Mouse (Mus musculus) liver, embryonic 13.5 days (tissue): Measurements from ENCODE around the gene Tmem50b. TPM values are rescaled to one million over a fixed set of nuclear protein-coding genes. Genes with fewer than 3 reads are reported as not detected.

Source experiments
- ATAC-seq: fragments of 200-750 bp; cut with Nextera tagmentation; 2 replicates; pipeline ENCODE4 v1.8.0; 2017; ENCODE audit warnings: low read depth, mild to moderate bottlenecking, moderate number of reproducible peaks, moderate library complexity
- DNase-seq: peaks from one replicate; pipeline ENCODE4 v3.0.0; 2022
- H3K27ac ChIP-seq: fragments of 300-500 bp; sonication (generic); 2 replicates; pipeline ENCODE4 v1.5.1; 2015; ENCODE audit warnings: moderate library complexity, mild to moderate bottlenecking, inconsistent platforms
- H3K27me3 ChIP-seq: fragments of 300-500 bp; sonication (generic); 2 replicates; pipeline ENCODE4 v1.6.1; 2015; ENCODE audit warnings: mild to moderate bottlenecking, inconsistent platforms
- H3K36me3 ChIP-seq: fragments of 300-500 bp; sonication (generic); 2 replicates; pipeline ENCODE4 v1.6.1; 2015; ENCODE audit warnings: mild to moderate bottlenecking, inconsistent platforms
- H3K4me1 ChIP-seq: fragments of 300-500 bp; sonication (generic); replicated peaks from 2 replicates; pipeline ENCODE4 v1.6.1; 2015; ENCODE audit warnings: inconsistent platforms
- H3K4me2 ChIP-seq: fragments of 300-500 bp; sonication (generic); 2 replicates; pipeline ENCODE4 v1.6.1; 2015; ENCODE audit warnings: inconsistent platforms, mild to moderate bottlenecking, moderate library complexity
- H3K4me3 ChIP-seq: fragments of 300-500 bp; sonication (generic); replicated peaks from 2 replicates; pipeline ENCODE4 v1.5.1; 2015; ENCODE audit warnings: mild to moderate bottlenecking, inconsistent platforms
- H3K9ac ChIP-seq: fragments of 300-500 bp; sonication (generic); 2 replicates; pipeline ENCODE4 v1.6.1; 2015; ENCODE audit warnings: mild to moderate bottlenecking, inconsistent platforms
- H3K9me3 ChIP-seq: fragments of 300-500 bp; sonication (generic); replicated peaks from 2 replicates; pipeline ENCODE4 v1.6.1; 2016; ENCODE audit warnings: inconsistent platforms
- WGBS: fragments of 180-500 bp; shearing (Covaris S2); methylation state at CpG from one replicate; pipeline ENCODE4 v1.1.7; 2015; ENCODE audit not compliant: insufficient replicate concordance; 5-methylcytosine and 5-hydroxymethylcytosine counted together
- polyA plus RNA-seq: library from polyadenylated mRNA; unstranded; fragments of >200 nt; fragmentation: Nextera tagmentation; extraction: Ambion mirVana; gene quantifications from 2 replicates; pipeline ENCODE4 v1.2.1, GENCODE M21; 2015

Tmem50b gene
- polyA plus RNA-seq, 1 experiment from 2014 or later = 5.6 TPM

- H3K27me3 ChIP-seq = no peaks in the 10 kb centered on the region
- 64% methylated on average over 4 of the region's 4 CpGs for WGBS
- H3K36me3 ChIP-seq = peaks cover 32% of the 10 kb centered on the region
- H3K4me1 ChIP-seq = peaks cover 20% of the 10 kb centered on the region
- H3K27ac ChIP-seq = peak overlapping the region; percentile 58
- H3K4me2 ChIP-seq = no peak overlapping the region
- DNase-seq (peak; percentile 31), ATAC-seq (peak; percentile 79)
- H3K9me3 ChIP-seq = no peaks in the 10 kb centered on the region
- H3K4me3 ChIP-seq = no peak overlapping the region
- H3K9ac ChIP-seq = 0 out of 2 replicates have a peak overlapping the region, but pooled peaks have one; percentile 26
Measured at GRCm38 (mm10) chr16:91564580-91565291, 32.9 kb downstream of the Tmem50b start.

- Histone ChIP-seq H3K36me3 (peaks cover 52% of the 10 kb centered on the region), H3K4me2 (no peak overlapping the region), H3K27me3 (no peaks in the 10 kb centered on the region), H3K4me1 (peaks cover 23% of the 10 kb centered on the region), H3K27ac (peak overlapping the region; percentile 34; the same call in 1 of the 2 replicates), H3K9me3 (no peaks in the 10 kb centered on the region), H3K4me3 (no peak overlapping the region), H3K9ac (no peak overlapping the region)
- DNase-seq = no peak
- WGBS = 86% methylated on average over 38 of the region's 38 CpGs
- peak; percentile 44; the same call in 1 of the 2 replicates for ATAC-seq
Measured at GRCm38 (mm10) chr16:91561541-91562457, 35.8 kb downstream of the Tmem50b start.

GRCm38 (mm10) chr16:91561099-91561498 lies 36.5 kb downstream of the Tmem50b start:
- H3K27ac ChIP-seq = peak overlapping the region; percentile 34; the same call in 1 of the 2 replicates
- no peak overlapping the region for H3K4me2 ChIP-seq
- no peak overlapping the region for H3K9ac ChIP-seq
- peaks cover 52% of the 10 kb centered on the region for H3K36me3 ChIP-seq
- H3K27me3 ChIP-seq = no peaks in the 10 kb centered on the region
- DNase-seq (no peak), ATAC-seq (no peak)
- H3K4me1 ChIP-seq = peaks cover 24% of the 10 kb centered on the region
- H3K4me3 ChIP-seq = no peak overlapping the region
- 62% methylated on average over 9 of the region's 9 CpGs for WGBS
- H3K9me3 ChIP-seq = no peaks in the 10 kb centered on the region

- Histone ChIP-seq H3K36me3 (peaks cover 46% of the 10 kb centered on the region), H3K4me3 (no peak overlapping the region), H3K4me1 (peaks cover 37% of the 10 kb centered on the region), H3K27ac (no peak overlapping the region), H3K4me2 (no peak overlapping the region), H3K9ac (no peak overlapping the region), H3K27me3 (no peaks in the 10 kb centered on the region), H3K9me3 (no peaks in the 10 kb centered on the region)
- no peak for ATAC-seq
- no peak for DNase-seq
- WGBS = 89% methylated on average over 15 of the region's 15 CpGs
Measured at GRCm38 (mm10) chr16:91557693-91558092, 39.9 kb downstream of the Tmem50b start.

- 92% methylated on average over 7 of the region's 7 CpGs for WGBS
- no peaks in the 10 kb centered on the region for H3K27me3 ChIP-seq
- H3K9ac ChIP-seq = no peak overlapping the region
- H3K27ac ChIP-seq = no peak overlapping the region
- ATAC-seq = no peak
- H3K4me2 ChIP-seq = no peak overlapping the region
- no peaks in the 10 kb centered on the region for H3K9me3 ChIP-seq
- H3K36me3 ChIP-seq = peaks cover 41% of the 10 kb centered on the region
- peaks cover 42% of the 10 kb centered on the region for H3K4me1 ChIP-seq
- DNase-seq = no peak
- no peak overlapping the region for H3K4me3 ChIP-seq
Measured at GRCm38 (mm10) chr16:91557214-91557613, 40.4 kb downstream of the Tmem50b start.

- Histone ChIP-seq H3K4me3 (no peak overlapping the region), H3K9me3 (no peaks in the 10 kb centered on the region), H3K9ac (no peak overlapping the region), H3K27ac (no peak overlapping the region), H3K4me1 (peaks cover 47% of the 10 kb centered on the region), H3K4me2 (no peak overlapping the region), H3K27me3 (no peaks in the 10 kb centered on the region), H3K36me3 (peaks cover 36% of the 10 kb centered on the region)
- ATAC-seq (no peak), DNase-seq (no peak)
- WGBS = 82% methylated on average over 15 of the region's 15 CpGs
Measured at GRCm38 (mm10) chr16:91556659-91557058, 40.9 kb downstream of the Tmem50b start.

- Histone ChIP-seq H3K4me1 (peaks cover 62% of the 10 kb centered on the region), H3K27ac (no peak overlapping the region), H3K9ac (no peak overlapping the region), H3K4me3 (no peak overlapping the region), H3K9me3 (no peaks in the 10 kb centered on the region), H3K36me3 (peaks cover 32% of the 10 kb centered on the region), H3K27me3 (no peaks in the 10 kb centered on the region), H3K4me2 (no peak overlapping the region)
- WGBS = 84% methylated on average over 8 of the region's 8 CpGs
- no peak for ATAC-seq
- no peak for DNase-seq
Measured at GRCm38 (mm10) chr16:91555017-91555605, 42.5 kb downstream of the Tmem50b start.

GRCm38 (mm10) chr16:91553625-91554024 lies 44.0 kb downstream of the Tmem50b start:
- no peak for ATAC-seq
- no peak for DNase-seq

GRCm38 (mm10) chr16:91552072-91552471 lies 45.5 kb downstream of the Tmem50b start:
- DNase-seq (no peak), ATAC-seq (no peak)
- WGBS = 57% methylated on average over 9 of the region's 9 CpGs
- peaks cover 11% of the 10 kb centered on the region for H3K36me3 ChIP-seq
- no peak overlapping the region for H3K9ac ChIP-seq
- no peaks in the 10 kb centered on the region for H3K9me3 ChIP-seq
- no peaks in the 10 kb centered on the region for H3K27me3 ChIP-seq
- no peak overlapping the region for H3K4me3 ChIP-seq
- no peak overlapping the region for H3K4me2 ChIP-seq
- peak overlapping the region; percentile 88; the same call in 1 of the 2 replicates for H3K27ac ChIP-seq
- H3K4me1 ChIP-seq = peaks cover 91% of the 10 kb centered on the region

More at GRCm38 (mm10) chr16:91553625-91554024, 44.0 kb downstream of the Tmem50b start:
- Histone ChIP-seq H3K4me2 (no peak overlapping the region), H3K9me3 (no peaks in the 10 kb centered on the region), H3K4me1 (peaks cover 77% of the 10 kb centered on the region), H3K36me3 (peaks cover 21% of the 10 kb centered on the region), H3K4me3 (no peak overlapping the region), H3K9ac (no peak overlapping the region), H3K27me3 (no peaks in the 10 kb centered on the region), H3K27ac (no peak overlapping the region)
- WGBS = 25% methylated on average over 12 of the region's 12 CpGs

GRCm38 (mm10) chr16:91551081-91551524 lies 46.5 kb downstream of the Tmem50b start:
- 14% methylated on average over 10 of the region's 10 CpGs for WGBS
- no peaks in the 10 kb centered on the region for H3K27me3 ChIP-seq
- H3K4me3 ChIP-seq = peak overlapping the region; percentile 27; the same call in 1 of the 2 replicates
- ATAC-seq (peak; percentile 79), DNase-seq (peak; percentile 53)
- no peaks in the 10 kb centered on the region for H3K9me3 ChIP-seq
- H3K9ac ChIP-seq = peak overlapping the region; percentile 57
- H3K4me2 ChIP-seq = peak overlapping the region; percentile 64
- peaks cover 11% of the 10 kb centered on the region; the same call in 1 of the 2 replicates for H3K36me3 ChIP-seq
- H3K4me1 ChIP-seq = peaks cover 97% of the 10 kb centered on the region
- H3K27ac ChIP-seq = peak overlapping the region; percentile 88

- Histone ChIP-seq H3K4me2 (peak overlapping the region; percentile 100; the same call in 1 of the 2 replicates), H3K9ac (no peak overlapping the region), H3K4me1 (peaks cover 98% of the 10 kb centered on the region), H3K27ac (peak overlapping the region; percentile 15; the same call in 1 of the 2 replicates), H3K36me3 (no peaks in the 10 kb centered on the region), H3K4me3 (no peak overlapping the region; the same call in 1 of the 2 replicates), H3K27me3 (no peaks in the 10 kb centered on the region), H3K9me3 (no peaks in the 10 kb centered on the region)
- DNase-seq = no peak
- WGBS = 69% methylated on average over 5 of the region's 5 CpGs
- ATAC-seq = no peak
Measured at GRCm38 (mm10) chr16:91549616-91550015, 48.0 kb downstream of the Tmem50b start.
